Mouse (Mus musculus) testis, postnatal 14 days (tissue): ENCODE measurements around the gene 3110001I22Rik.
"Not testable (repeated sequence)": the region's sequence is repeated elsewhere in the genome, so short reads cannot be mapped to it uniquely, and the experiment has no call there.

Experiments used
- DNase-seq: peaks from one replicate; pipeline ENCODE4 v3.0.0; 2021; ENCODE audit warnings: low spot score

Gene 3110001I22Rik

GRCm38 (mm10) chr16:13671685-13672385, at the start of gene 3110001I22Rik, which contains the start of gene Bfar:
Gene 3110001I22Rik, plus strand, starts transcription at chr16:13671929.
Gene Bfar, plus strand, starts transcription at chr16:13671858.
- DNase-seq = peak; percentile 95

DNA sequence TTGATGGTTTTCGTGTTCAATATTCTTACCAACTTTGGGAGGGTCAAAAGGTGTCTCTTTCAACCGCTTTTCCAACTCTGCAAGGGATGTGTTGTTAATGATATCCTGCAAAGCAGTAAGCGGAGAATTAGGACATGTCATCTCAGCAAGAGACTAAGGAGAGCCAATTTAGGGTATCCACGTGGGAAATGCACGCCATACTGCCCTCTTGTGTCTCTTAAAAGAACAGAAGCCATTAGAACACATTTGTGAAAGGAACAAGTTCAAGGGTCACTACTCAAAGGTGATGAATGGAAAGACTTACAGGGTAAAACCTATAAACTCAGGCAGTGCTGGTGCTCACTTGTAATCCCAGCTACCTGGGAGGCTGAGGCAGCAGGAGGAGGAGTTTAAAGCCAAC, 43.4 kb upstream of the 3110001I22Rik start:
- no peak for DNase-seq

DNA sequence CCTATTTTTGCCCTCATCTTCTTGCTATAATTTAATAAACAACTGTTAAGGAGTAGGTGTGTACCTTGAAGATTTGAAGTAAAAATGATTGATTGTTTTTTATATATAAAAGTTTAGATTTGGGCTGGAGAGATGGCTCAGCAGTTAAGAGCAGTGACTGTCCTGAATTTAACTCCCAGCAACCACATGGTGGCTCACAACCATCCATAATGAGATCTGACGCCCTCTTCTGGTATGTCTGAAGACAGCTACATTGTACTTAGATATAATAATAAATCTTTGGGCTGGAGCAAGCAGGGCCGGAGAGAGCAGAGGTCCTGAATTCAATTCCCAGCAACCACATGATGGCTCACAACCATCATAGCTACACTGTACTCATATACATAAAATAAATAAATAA, 33.5 kb upstream of the 3110001I22Rik start:
- not testable (repeated sequence) for DNase-seq

DNA sequence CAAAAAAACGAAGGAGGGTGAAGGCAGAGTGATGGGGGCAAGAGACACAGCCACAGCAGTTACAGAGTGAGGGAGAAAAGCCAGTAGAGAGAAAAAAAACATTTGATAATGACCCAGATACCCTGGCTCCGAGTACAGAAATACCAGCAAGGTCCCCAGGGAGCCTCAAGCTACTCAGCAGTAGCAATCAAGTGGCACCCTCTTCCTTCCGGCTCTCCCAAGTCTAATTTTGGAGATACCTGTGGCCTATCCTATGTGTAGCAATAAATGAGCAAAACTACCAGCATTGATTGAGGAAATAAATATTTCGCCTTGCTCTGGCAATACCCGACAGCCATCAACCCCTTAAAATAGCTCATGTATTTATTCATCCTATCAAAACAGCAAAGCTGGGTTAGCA, 32.2 kb upstream of the 3110001I22Rik start:
- no peak for DNase-seq

GRCm38 (mm10) chr16:13640064-13640463, 31.7 kb upstream of the 3110001I22Rik start:
- DNase-seq = no peak

GRCm38 (mm10) chr16:13644474-13644873, 27.3 kb upstream of the 3110001I22Rik start:
- DNase-seq = no peak

GRCm38 (mm10) chr16:13645930-13646329, 25.8 kb upstream of the 3110001I22Rik start:
- no peak for DNase-seq

DNA sequence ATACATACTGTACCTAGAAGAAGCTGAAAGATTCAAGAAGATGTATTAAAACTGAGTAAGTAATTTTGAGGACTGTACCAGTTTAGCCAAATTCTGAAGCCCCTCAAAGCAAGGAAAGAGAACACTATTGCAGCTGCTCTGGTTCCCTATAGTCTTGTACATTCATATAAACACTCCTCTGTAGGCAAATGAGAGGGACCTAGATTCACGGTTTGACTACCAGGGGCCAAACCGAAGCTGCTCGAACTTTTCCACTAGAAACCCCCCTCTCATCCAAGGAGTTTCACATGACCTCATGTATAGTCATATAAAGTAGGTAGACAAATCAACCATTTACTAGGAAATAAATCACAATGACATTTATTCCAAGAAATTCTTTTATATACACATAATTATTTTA, 12.8 kb upstream of the 3110001I22Rik start:
- DNase-seq = no peak

DNA sequence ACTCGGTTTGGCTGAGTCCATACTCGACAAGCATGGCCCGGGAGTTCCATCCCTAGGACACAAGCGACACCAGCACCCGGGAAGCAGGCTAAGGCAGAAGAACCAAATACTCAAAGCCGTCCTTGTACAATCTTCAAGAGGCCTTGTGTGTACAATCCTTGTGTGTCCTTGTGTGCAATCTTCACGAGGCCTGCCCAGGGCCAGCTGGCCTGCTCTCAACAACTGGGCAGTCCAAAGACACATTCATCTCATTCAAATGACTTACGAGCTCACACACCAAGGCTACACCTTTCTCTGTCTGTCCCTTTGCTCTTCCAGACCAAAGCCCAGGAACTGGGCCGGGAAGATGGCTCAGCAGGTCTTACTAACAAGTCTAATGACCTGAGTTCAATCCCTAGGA, 11.0 kb upstream of the 3110001I22Rik start:
- DNase-seq = no peak

DNA sequence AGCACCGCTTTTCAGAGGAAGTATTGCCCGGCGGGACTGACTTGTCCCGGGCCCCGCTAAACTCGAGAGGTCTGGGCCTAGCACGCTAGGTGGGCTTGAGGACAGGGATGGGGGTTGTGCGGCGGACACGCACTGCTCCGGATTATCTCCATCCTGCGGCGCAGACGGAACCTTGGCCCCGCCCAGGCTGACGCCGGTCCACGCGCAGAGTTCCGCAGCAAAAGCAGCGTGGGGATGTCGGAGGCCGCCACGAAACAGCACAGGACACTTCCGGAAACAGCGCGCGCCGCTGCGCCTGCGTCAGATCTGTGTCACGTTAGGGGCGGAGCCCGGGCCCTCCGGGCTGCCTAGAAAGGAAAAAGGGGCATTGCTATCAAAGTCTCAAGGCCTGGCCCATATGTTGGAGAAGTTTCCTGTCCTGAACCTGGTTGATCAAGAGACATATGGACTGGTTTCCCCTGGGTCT, 3.8 kb upstream of the 3110001I22Rik start, which contains the start of gene Parn:
Gene Parn, minus strand, starts transcription at position 293 of the 466 bp plus-strand sequence.
- peak; percentile 92 for DNase-seq

GRCm38 (mm10) chr16:13668402-13669108, 3.2 kb upstream of the 3110001I22Rik start:
- DNase-seq = no peak

GRCm38 (mm10) chr16:13669282-13669681, 2.4 kb upstream of the 3110001I22Rik start:
- DNase-seq = no peak

DNA sequence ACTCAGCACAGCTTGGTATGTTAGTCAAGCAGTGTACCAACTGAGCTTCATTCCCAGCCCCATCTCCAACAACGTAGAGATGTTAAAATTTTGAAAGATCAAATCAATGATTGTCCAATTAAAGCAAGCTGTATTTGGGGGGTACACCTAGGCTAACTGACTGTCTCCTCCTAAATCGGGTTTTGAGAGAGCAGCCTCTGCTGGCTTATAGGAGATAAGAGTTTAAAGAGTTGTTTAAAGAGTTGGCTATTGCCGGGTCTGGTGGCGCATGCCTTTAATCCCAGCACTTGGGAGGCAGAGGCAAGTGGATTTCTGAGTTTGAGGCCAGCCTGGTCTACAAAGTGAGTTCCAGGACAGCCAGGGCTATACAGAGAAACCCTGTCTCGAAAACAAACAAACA, 833 bp upstream of the 3110001I22Rik start:
- not testable (repeated sequence) for DNase-seq

- DNase-seq = peak; percentile 40
Measured at GRCm38 (mm10) chr16:13672386-13672898, 713 bp downstream of the 3110001I22Rik start.

DNA sequence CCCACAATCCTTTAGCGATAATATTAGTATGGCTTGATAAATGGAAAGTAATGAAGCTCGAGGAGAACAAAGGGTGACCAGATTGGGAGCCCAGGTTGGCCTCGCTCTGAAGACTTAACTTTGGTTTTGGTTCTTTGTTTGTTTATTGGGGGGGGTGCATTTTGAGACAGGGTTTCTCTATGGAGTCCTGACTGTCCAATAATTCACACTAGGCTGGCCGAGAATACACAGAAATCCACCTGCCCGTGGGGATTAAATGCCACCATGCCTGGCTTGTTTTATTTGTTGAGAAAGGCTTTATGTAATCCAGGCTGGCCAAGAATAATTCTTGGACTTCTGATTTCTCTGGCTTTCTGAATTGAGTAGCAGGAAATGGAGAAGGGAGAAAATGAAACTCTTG, 1.4 kb downstream of the 3110001I22Rik start:
- DNase-seq = no peak

- DNase-seq = no peak
Measured at GRCm38 (mm10) chr16:13674511-13674910, 2.8 kb downstream of the 3110001I22Rik start.

DNA sequence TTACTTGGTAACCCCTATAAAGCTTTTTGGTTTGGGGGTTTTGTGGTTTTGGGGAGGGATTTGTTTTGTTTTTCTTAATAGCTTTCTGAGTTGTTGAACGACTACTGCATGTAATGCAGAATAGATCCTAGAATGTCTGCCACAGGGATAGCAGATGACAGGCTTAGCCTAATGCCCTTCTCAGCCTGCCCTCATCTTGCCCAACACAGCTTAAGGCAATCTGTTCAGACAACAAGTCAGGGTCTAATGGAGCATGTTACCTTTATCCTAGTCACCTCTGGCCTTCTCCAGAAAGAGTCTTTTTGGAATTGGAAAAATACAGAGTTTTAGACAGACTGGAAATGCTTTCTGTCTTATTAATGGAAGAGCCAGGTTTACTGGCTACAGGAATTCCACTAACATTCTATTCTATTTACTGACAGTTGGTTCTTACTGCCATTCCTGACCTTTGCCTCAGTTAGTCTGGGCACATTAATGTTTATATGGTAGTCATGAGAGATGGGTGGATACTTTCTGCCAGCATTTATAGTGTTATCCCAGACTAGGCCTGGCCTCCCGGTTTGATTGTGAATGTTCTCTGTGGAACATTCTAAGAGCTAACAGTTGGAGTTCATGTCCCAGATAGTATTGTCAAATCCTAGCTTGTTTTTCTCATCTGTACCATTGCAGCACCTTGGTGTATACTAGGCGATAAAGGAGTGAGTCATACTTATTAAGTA, 7.0 kb downstream of the 3110001I22Rik start:
- DNase-seq = no peak

- DNase-seq = no peak
Measured at GRCm38 (mm10) chr16:13698998-13699397, 27.3 kb downstream of the 3110001I22Rik start.

- DNase-seq = no peak
Measured at GRCm38 (mm10) chr16:13702184-13702583, 30.5 kb downstream of the 3110001I22Rik start.

GRCm38 (mm10) chr16:13704676-13705075, 32.9 kb downstream of the 3110001I22Rik start:
- no peak for DNase-seq

- DNase-seq = no peak
Measured at GRCm38 (mm10) chr16:13714910-13715309, 43.2 kb downstream of the 3110001I22Rik start.

DNA sequence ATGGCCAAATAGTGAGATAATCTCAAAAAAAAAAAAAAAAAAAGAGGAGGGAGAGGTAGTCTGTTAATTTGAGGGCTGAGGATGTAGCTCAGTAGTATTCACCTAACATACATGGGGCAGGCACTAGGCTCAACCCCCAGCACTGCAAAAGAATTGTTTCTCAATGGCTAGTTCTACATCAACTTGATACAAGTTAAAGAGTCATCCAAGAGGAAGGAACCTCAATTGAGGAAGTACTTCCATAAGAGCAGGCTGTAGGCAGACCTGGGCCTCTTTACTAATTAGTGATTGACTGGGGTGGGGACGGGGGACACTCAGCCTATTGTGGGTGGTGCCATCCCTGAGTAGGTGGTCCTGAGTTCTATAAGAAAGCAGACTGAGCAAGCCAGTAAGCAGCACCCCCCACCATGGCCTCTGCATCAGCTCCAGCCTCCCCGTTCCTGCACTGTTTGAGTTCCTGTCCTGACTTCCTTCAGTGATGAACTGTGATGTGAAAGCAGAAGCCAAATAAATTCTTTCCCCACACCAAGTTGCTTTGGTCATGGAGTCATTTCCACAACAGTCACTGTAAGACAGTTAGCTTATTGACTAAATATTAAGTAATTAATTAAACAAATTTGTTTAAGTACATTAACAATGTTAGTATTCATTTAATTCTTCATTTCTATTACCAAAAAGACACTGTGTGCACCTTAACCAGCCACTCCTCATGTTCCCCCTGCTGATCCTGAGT, 45.3 kb downstream of the 3110001I22Rik start:
- no peak for DNase-seq
